Mouse (Mus musculus): ENCODE data around the gene Gpr162.

- TF ChIP-seq POLR2A (IDR thresholded peaks at IDR 0.05; ENCODE audit: insufficient read depth, low read depth, low read length) (no peak), CTCF (IDR thresholded peaks at IDR 0.05) (no peak)
Measured at GRCm38 (mm10) chr6:124835531-124835930, 28.3 kb downstream of the Gpr162 start.

Data from heart, adult 2 months (tissue).